10 mouse cellular contexts compared by ENCODE assay signal in genomic region chr4:141312513-141313131, GRCm38 (mm10). TPM values are rescaled to one million over a fixed set of nuclear protein-coding genes. Genes with fewer than 3 reads are reported as not detected.
DNase-seq lines count a peak whose midpoint lies in the region; ATAC-seq and TF ChIP-seq lines count a peak whose summit lies in the region.
"Had no signal": no experiment of that assay in that cellular context is flagged by ENCODE, and none has a peak within 500 bp of the region (broad histone marks: within the 10 kb centered on the region; RNA-seq: fewer than 3 reads in every experiment).

No protein-coding gene starts in this region.

- 0 out of 2 replicates have a peak, but pooled peaks cover 4% of the 10 kb centered on the region for H3K36me3 ChIP-seq in heart, embryonic 16.5 days (ENCODE audit: control insufficient read depth, insufficient read depth)
- H3K36me3 ChIP-seq in embryonic facial prominence, embryonic 10.5 days (replicated peaks), result peaks cover 21% of the 10 kb centered on the region
- peaks cover 26% of the 10 kb centered on the region for H3K36me3 ChIP-seq in kidney, embryonic 15.5 days
- H3K36me3 ChIP-seq in liver, postnatal 0 days (replicated peaks; ENCODE audit: insufficient read depth, low read length), result peaks cover 11% of the 10 kb centered on the region; the same call in 1 of the 2 replicates
- H3K36me3 ChIP-seq in forebrain, embryonic 12.5 days (replicated peaks), result no peaks in the 10 kb centered on the region

- H3K27me3 ChIP-seq in heart, embryonic 16.5 days (ENCODE audit: control insufficient read depth, insufficient read depth, low read length), result no peaks in the 10 kb centered on the region
- peaks cover 5% of the 10 kb centered on the region; the same call in 1 of the 2 replicates for H3K27me3 ChIP-seq in embryonic facial prominence, embryonic 10.5 days (replicated peaks; ENCODE audit: low read depth, poor library complexity, severe bottlenecking)
- no peaks in the 10 kb centered on the region for H3K27me3 ChIP-seq in kidney, embryonic 15.5 days
- H3K27me3 ChIP-seq in liver, postnatal 0 days (ENCODE audit: insufficient read depth, low read length), result no peaks in the 10 kb centered on the region
- H3K27me3 ChIP-seq in forebrain, embryonic 12.5 days, result no peaks in the 10 kb centered on the region; the same call in 1 of the 2 replicates

- ATAC-seq in heart, embryonic 16.5 days (replicated peaks; ENCODE audit: extremely low read depth, insufficient read depth, low FRiP score), result no peak
- ATAC-seq in kidney, embryonic 15.5 days (replicated peaks; ENCODE audit: low FRiP score), result no peak
- ATAC-seq in liver, postnatal 0 days, result peak; percentile 57
- ATAC-seq in forebrain, embryonic 12.5 days (ENCODE audit: low FRiP score), result no peak

- peak overlapping the region; percentile 88; the same call in 1 of the 2 replicates for H3K27ac ChIP-seq in heart, embryonic 16.5 days (ENCODE audit: low read length)
- peak overlapping the region; percentile 12; the same call in 1 of the 2 replicates for H3K27ac ChIP-seq in embryonic facial prominence, embryonic 10.5 days (replicated peaks)
- peak overlapping the region; percentile 87; the same call in 1 of the 2 replicates for H3K27ac ChIP-seq in kidney, embryonic 15.5 days
- H3K27ac ChIP-seq in liver, postnatal 0 days (ENCODE audit: low read depth), result no peak overlapping the region
- H3K27ac ChIP-seq in forebrain, embryonic 12.5 days, result no peak overlapping the region

- no peaks in the 10 kb centered on the region for H3K9me3 ChIP-seq in heart, embryonic 16.5 days (replicated peaks; ENCODE audit: control insufficient read depth, low read length)
- no peaks in the 10 kb centered on the region for H3K9me3 ChIP-seq in embryonic facial prominence, embryonic 10.5 days
- H3K9me3 ChIP-seq in kidney, embryonic 15.5 days (replicated peaks), result no peaks in the 10 kb centered on the region
- no peaks in the 10 kb centered on the region for H3K9me3 ChIP-seq in liver, postnatal 0 days (ENCODE audit: low read length)
- no peaks in the 10 kb centered on the region for H3K9me3 ChIP-seq in forebrain, embryonic 12.5 days

- no peak for TF ChIP-seq EP300 in liver, postnatal 0 days (IDR thresholded peaks at IDR 0.05; ENCODE audit: low read depth)

- no peak for DNase-seq in heart, adult 8-10 months (ENCODE audit: low spot score)
- DNase-seq in embryonic facial prominence, embryonic 10.5 days (ENCODE audit: low spot score), result no peak
- no peak for DNase-seq in liver, postnatal 0 days
- no peak for DNase-seq in frontal cortex, adult 2 months (ENCODE audit: extremely low spot score in 1 of 2, low spot score in 1 of 2)
- no peak for DNase-seq in Muller cell, postnatal 12 days (ENCODE audit: inconsistent ontology term)
- DNase-seq: layer of hippocampus, adult 9-11 months had no signal

- H3K4me1 ChIP-seq in heart, embryonic 16.5 days (ENCODE audit: control insufficient read depth, insufficient read depth, low read length), result peaks cover 43% of the 10 kb centered on the region
- peaks cover 69% of the 10 kb centered on the region for H3K4me1 ChIP-seq in embryonic facial prominence, embryonic 10.5 days
- H3K4me1 ChIP-seq in kidney, embryonic 15.5 days, result peaks cover 85% of the 10 kb centered on the region
- H3K4me1 ChIP-seq in liver, postnatal 0 days (ENCODE audit: insufficient read depth), result peaks cover 36% of the 10 kb centered on the region
- peaks cover 50% of the 10 kb centered on the region for H3K4me1 ChIP-seq in forebrain, embryonic 12.5 days

- no peak overlapping the region for H3K4me2 ChIP-seq in heart, embryonic 16.5 days (ENCODE audit: low read depth, low read length)
- H3K4me2 ChIP-seq in kidney, embryonic 15.5 days, result no peak overlapping the region
- H3K4me2 ChIP-seq in liver, postnatal 0 days (ENCODE audit: low read depth, low read length), result no peak overlapping the region
- H3K4me2 ChIP-seq in forebrain, embryonic 12.5 days, result no peak overlapping the region
- H3K4me2 ChIP-seq: midbrain, embryonic 11.5 days had no signal

- no peak overlapping the region for H3K9ac ChIP-seq in heart, embryonic 16.5 days (ENCODE audit: low read length)
- no peak overlapping the region for H3K9ac ChIP-seq in kidney, embryonic 15.5 days
- no peak overlapping the region for H3K9ac ChIP-seq in liver, postnatal 0 days (replicated peaks)
- H3K9ac ChIP-seq in forebrain, embryonic 12.5 days, result no peak overlapping the region

- no peak overlapping the region for H3K4me3 ChIP-seq in heart, embryonic 16.5 days (ENCODE audit: low read length)
- H3K4me3 ChIP-seq in embryonic facial prominence, embryonic 10.5 days, result no peak overlapping the region
- no peak overlapping the region for H3K4me3 ChIP-seq in kidney, embryonic 15.5 days (replicated peaks)
- H3K4me3 ChIP-seq in liver, postnatal 0 days (ENCODE audit: low read depth, low read length), result no peak overlapping the region
- H3K4me3 ChIP-seq in forebrain, embryonic 12.5 days (replicated peaks), result no peak overlapping the region

- no peak for TF ChIP-seq CTCF in liver, postnatal 0 days (IDR thresholded peaks at IDR 0.05; ENCODE audit: low read depth)

- WGBS in heart, embryonic 16.5 days, result 55% methylated on average over 17 of the region's 17 CpGs
- WGBS in embryonic facial prominence, embryonic 10.5 days, result 74% methylated on average over 17 of the region's 17 CpGs
- WGBS in kidney, embryonic 15.5 days, result 79% methylated on average over 17 of the region's 17 CpGs
- WGBS in liver, postnatal 0 days (ENCODE audit: insufficient replicate concordance), result 41% methylated on average over 17 of the region's 17 CpGs
- 80% methylated on average over 17 of the region's 17 CpGs for whole genome bisulfite sequencing in forebrain, embryonic 12.5 days

RNA-seq across cellular contexts. Expression of gene Epha2, which starts 11.6 kb away (rescaled TPM):
- 3.1 and 3.9 TPM in 2 replicates for polyA plus RNA-seq in heart, embryonic 16.5 days (2015; fragmentation: Nextera tagmentation; extraction: Ambion mirVana)
- 1 to 10 TPM; 4.6 to 7.1 (median 5.2) TPM for total RNA-seq in heart, adult 8-10 months (2022)
- 2.4 and 3.0 TPM in 2 replicates for polyA plus RNA-seq in embryonic facial prominence, embryonic 10.5 days (2016; fragmentation: Nextera tagmentation; extraction: Ambion mirVana)
- polyA plus RNA-seq in kidney, embryonic 15.5 days (2015; fragmentation: Nextera tagmentation; extraction: Ambion mirVana), result 6.8 and 7.1 TPM in 2 replicates
- polyA plus RNA-seq in liver, postnatal 0 days (2015; fragmentation: Nextera tagmentation; extraction: Ambion mirVana), result 1.5 and 2.4 TPM in 2 replicates
- polyA plus RNA-seq in frontal cortex, adult 2 months (2012; rRNA removed), result 2.3 and 2.6 TPM in 2 replicates
- polyA plus RNA-seq in forebrain, embryonic 12.5 days (2016; fragmentation: Nextera tagmentation; extraction: Ambion mirVana), result 1.9 and 2.0 TPM in 2 replicates

RNA-seq across cellular contexts. Expression of gene Fam131c, which starts 55.4 kb away (rescaled TPM):
- 0.58 and 0.87 TPM in 2 replicates for polyA plus RNA-seq in heart, embryonic 16.5 days (2015; fragmentation: Nextera tagmentation; extraction: Ambion mirVana)
- total RNA-seq in heart, adult 8-10 months (2022), result 1 to 10 TPM; 2.4 to 5.5 (median 4.1) TPM
- 0.28 and 0.44 TPM in 2 replicates for polyA plus RNA-seq in embryonic facial prominence, embryonic 10.5 days (2016; fragmentation: Nextera tagmentation; extraction: Ambion mirVana)
- polyA plus RNA-seq in kidney, embryonic 15.5 days (2015; fragmentation: Nextera tagmentation; extraction: Ambion mirVana), result 2.0 and 2.4 TPM in 2 replicates
- 0.53 and 0.96 TPM in 2 replicates for polyA plus RNA-seq in liver, postnatal 0 days (2015; fragmentation: Nextera tagmentation; extraction: Ambion mirVana)
- polyA plus RNA-seq in frontal cortex, adult 2 months (2012; rRNA removed), result 5.2 and 5.6 TPM in 2 replicates
- 1.00 and 1.1 TPM in 2 replicates for polyA plus RNA-seq in forebrain, embryonic 12.5 days (2016; fragmentation: Nextera tagmentation; extraction: Ambion mirVana)

Comparison
In these comparisons a context has a peak if more than half of its experiments do, and no peak if none do; other contexts are left out.
1. H3K27ac ChIP-seq: peak in heart, embryonic 16.5 days (single experiment), embryonic facial prominence, embryonic 10.5 days (single experiment) and kidney, embryonic 15.5 days (single experiment); none in liver, postnatal 0 days (single experiment) and forebrain, embryonic 12.5 days (single experiment).